Comparison of ENCODE assay signal across 17 mouse cellular contexts in the genomic region with DNA sequence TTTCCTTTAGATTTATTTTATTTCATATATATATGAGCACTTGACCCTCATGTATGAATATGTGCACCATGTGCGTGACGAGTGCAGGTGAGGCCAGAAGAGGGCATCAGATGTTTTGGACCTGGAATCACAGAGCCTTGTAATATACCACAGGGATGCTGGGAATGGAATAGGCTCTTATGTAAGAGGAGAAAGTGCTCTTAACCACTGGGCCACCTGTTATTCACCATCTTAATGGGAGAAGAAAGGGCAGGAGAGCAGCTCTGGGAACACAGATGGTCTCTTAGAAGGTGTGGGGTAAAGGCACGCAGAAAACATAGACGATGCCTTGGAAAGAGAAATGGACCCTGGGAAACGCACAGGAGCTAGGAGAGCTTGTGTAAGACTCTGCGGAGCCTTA.
DNase-seq lines count a peak whose midpoint lies in the region.
"Had no signal": no experiment of that assay in that cellular context is flagged by ENCODE, and none has a peak within 500 bp of the region (broad histone marks: within the 10 kb centered on the region; RNA-seq: fewer than 3 reads in every experiment).

No protein-coding gene starts in this region.

- intact Hi-C loops in heart, postnatal 25 days (cut with DNase I): no loop called here

- peak; percentile 76 for DNase-seq in heart, adult 11 months
- DNase-seq in heart, postnatal 25 days (ENCODE audit: low spot score): no peak
- DNase-seq in ES-CJ7 (ENCODE audit: low read depth, low spot score): peak; percentile 81
- DNase-seq in R1 (ENCODE audit: low read depth, low spot score): peak; percentile 87
- no peak for DNase-seq in lung, adult 18-20 months
- DNase-seq in spleen, adult 18-20 months: no peak
- no peak for DNase-seq in lung, postnatal 36 days
- DNase-seq: adrenal gland, adult 8-10 months; adrenal gland, postnatal 14 days; adrenal gland, postnatal 36 days; B cell, adult 2 months; cerebellum, adult 11-12 months; cerebellum, adult 2 months; cerebellum, adult 9-10 months; cerebellum, postnatal 10 days; cerebellum, postnatal 25 days; forebrain, postnatal 0 days had no signal

Comparison
In these comparisons a context has a peak if more than half of its experiments do, and no peak if none do; other contexts are left out.
1. DNase-seq: peak in heart, adult 11 months (single experiment), ES-CJ7 (single experiment) and R1 (single experiment); none in heart, postnatal 25 days (single experiment), lung, adult 18-20 months (0 of 2), spleen, adult 18-20 months (0 of 2) and lung, postnatal 36 days (single experiment).